Mouse (Mus musculus) lung, adult 2 months (tissue): Measurements from ENCODE around the gene Prx.

Source experiments
- CTCF ChIP-seq: fragments of 200-500 bp; IDR thresholded peaks from 2 replicates; pipeline ENCODE4 v1.5.1; 2011; ENCODE audit warnings: mild to moderate bottlenecking, low read length, control low read depth; ENCODE audit not compliant: insufficient read depth
- POLR2A ChIP-seq: fragments of 200-500 bp; IDR thresholded peaks from 2 replicates; pipeline ENCODE4 v1.6.1; 2011; ENCODE audit warnings: low read depth, mild to moderate bottlenecking, control low read depth, low read length, borderline replicate concordance; ENCODE audit errors: extremely low read depth

DNA sequence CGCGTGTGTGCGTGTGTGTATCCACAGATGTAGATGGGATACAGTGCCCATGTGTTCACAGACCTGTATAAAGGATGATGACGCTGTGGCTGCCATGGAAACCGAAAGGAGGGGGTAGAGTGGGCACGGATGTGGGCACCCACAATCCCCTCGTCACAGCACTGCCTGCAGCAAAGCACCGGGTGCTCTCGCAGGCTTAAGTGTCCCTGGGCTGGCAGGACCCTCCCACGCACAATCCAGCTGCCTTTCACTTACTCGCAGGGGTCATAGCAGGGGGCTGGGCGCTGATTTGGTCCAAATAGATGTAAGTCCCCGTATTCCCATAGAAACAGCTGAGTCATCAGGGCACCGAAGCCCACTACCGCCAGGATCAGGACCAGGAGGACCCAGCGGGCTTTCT is 42.3 kb downstream of the Prx start:
- no peak for TF ChIP-seq POLR2A
- no peak for TF ChIP-seq CTCF
